Mouse (Mus musculus) liver, postnatal 0 days (tissue): ENCODE measurements around the gene Abr.

ENCODE experiments used
- CTCF ChIP-seq: sonication (generic); IDR thresholded peaks from 2 replicates; pipeline ENCODE4 v1.5.1; 2016; ENCODE audit warnings: antibody characterized with exemption, low read depth
- EP300 ChIP-seq: IDR thresholded peaks from 2 replicates; pipeline ENCODE4 v1.6.1; 2016; ENCODE audit warnings: antibody characterized with exemption, low read depth, mild to moderate bottlenecking

DNA sequence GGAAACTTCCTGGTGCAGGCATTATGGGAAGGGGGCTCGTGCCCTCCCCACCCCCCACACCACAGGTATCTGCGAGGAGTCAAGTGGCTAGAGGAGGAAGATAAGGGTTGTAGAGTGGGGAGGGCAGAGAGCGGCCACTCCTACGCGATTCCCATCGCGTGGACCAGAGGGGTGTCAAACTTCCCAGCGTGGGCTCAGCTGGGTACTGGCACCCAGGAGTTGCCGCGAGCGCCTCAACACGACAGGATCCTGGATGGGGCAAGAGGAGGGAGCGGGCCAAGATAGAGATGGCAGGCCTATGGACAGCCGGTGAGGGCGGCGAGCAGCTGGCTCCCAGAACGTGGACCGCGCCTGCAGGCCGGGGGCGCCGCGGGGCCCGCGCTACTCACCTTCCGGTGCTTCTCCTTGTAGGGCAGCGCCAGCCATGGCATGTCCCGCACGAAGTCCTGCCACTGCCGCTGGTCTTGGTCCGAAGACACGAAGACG is 223.8 kb downstream of the Abr start:
- no peak for TF ChIP-seq CTCF
- no peak for TF ChIP-seq EP300
